Mouse (Mus musculus): Measurements from ENCODE around the gene Unc45b. TPM values are rescaled to one million over a fixed set of nuclear protein-coding genes. Genes with fewer than 3 reads are reported as not detected.
A peak's percentile ranks its signal among the peaks of the same experiment; 100 is the strongest.

Unc45b gene
- total and polyA plus RNA-seq, 3 experiments = 0.08 to 0.26 TPM; not detected in 1

GRCm38 (mm10) chr11:82865957-82866356 lies 44.4 kb upstream of the Unc45b start:
- no peak overlapping the region for H3K27ac ChIP-seq (ENCODE audit: insufficient read depth, low read depth)
- peaks cover 2 to 10% of the 10 kb centered on the region in 2 experiments; a peak in 1 of 4 replicates for H3K4me1 ChIP-seq (ENCODE audit: control insufficient read depth in 1 of 2, insufficient read depth in 2 of 2)
- TF ChIP-seq CHD1 (IDR thresholded peaks at IDR 0.05; ENCODE audit: low read depth, low read length) (0 out of 2 replicates have a peak, but pooled peaks have one; percentile 7), RAD21 (IDR thresholded peaks at IDR 0.05; ENCODE audit: low read depth, low read length) (no peak), BHLHE40 (IDR thresholded peaks at IDR 0.05; ENCODE audit: low read depth, low read length) (peak; percentile 69), HCFC1 (IDR thresholded peaks at IDR 0.05; ENCODE audit: low read depth, low read length) (no peak), CHD2 (IDR thresholded peaks at IDR 0.05; ENCODE audit: low read length) (no peak), MAZ (IDR thresholded peaks at IDR 0.05; ENCODE audit: low read depth, low read length) (peak; percentile 69; the same call in 1 of the 2 replicates), ZNF384 (IDR thresholded peaks at IDR 0.05; ENCODE audit: low read depth, low read length) (peak; percentile 93), SIN3A (IDR thresholded peaks at IDR 0.05; ENCODE audit: low read length) (0 out of 2 replicates have a peak, but pooled peaks have one; percentile 47), MYC (IDR thresholded peaks at IDR 0.05; ENCODE audit: low read depth, low read length) (no peak)
- H3K9me3 ChIP-seq (replicated peaks; ENCODE audit: low read length) = peaks cover 12% of the 10 kb centered on the region
- peak overlapping the region in 2 of 3 experiments; percentile 14 to 51 for H3K4me3 ChIP-seq (replicated peaks in 1 of 3; ENCODE audit: low read depth in 2 of 3, low read length in 2 of 3, poor library complexity in 1 of 3)
- DNase-seq (ENCODE audit: extremely low read depth) = no peak
- H3K9ac ChIP-seq (ENCODE audit: insufficient read depth, low read depth) = peak overlapping the region; percentile 74
- dilution Hi-C loops (cut with MboI; ENCODE audit: extremely low pct_ligation_motif_present, extremely low pct_unique_long_range_greater_than_20kb, low sequenced_read_pairs) (no loop called here), in situ Hi-C loops (cut with MboI; ENCODE audit: low pct_ligation_motif_present, low pct_unique_long_range_greater_than_20kb, low sequenced_read_pairs) (no loop called here)
- peak overlapping the region; percentile 97 for H3K4me2 ChIP-seq (ENCODE audit: insufficient read depth, low read depth, poor library complexity, severe bottlenecking)
- peaks cover 30% of the 10 kb centered on the region for H3K79me2 ChIP-seq (replicated peaks; ENCODE audit: control insufficient read depth, extremely low read depth, insufficient read depth, poor library complexity, severe bottlenecking)
- H3K36me3 ChIP-seq (replicated peaks in 1 of 2; ENCODE audit: control insufficient read depth in 1 of 2, insufficient read depth in 1 of 2, low read length in 1 of 2) = peaks cover 0 to 2% of the 10 kb centered on the region in 2 experiments
- no peaks in the 10 kb centered on the region for H3K27me3 ChIP-seq (replicated peaks)

GRCm38 (mm10) chr11:82866850-82867564 lies 43.3 kb upstream of the Unc45b start:
- Histone ChIP-seq H3K27me3 (replicated peaks) (no peaks in the 10 kb centered on the region), H3K9ac (ENCODE audit: insufficient read depth, low read depth) (peak overlapping the region; percentile 74), H3K27ac (ENCODE audit: insufficient read depth, low read depth) (no peak overlapping the region), H3K4me2 (ENCODE audit: insufficient read depth, low read depth, poor library complexity, severe bottlenecking) (peak overlapping the region; percentile 97), H3K4me1 (ENCODE audit: control insufficient read depth in 1 of 2, insufficient read depth in 2 of 2) (peaks cover 2 to 10% of the 10 kb centered on the region in 2 experiments; a peak in 1 of 4 replicates), H3K79me2 (replicated peaks; ENCODE audit: control insufficient read depth, extremely low read depth, insufficient read depth, poor library complexity, severe bottlenecking) (peaks cover 30% of the 10 kb centered on the region), H3K9me3 (replicated peaks; ENCODE audit: low read length) (peaks cover 15% of the 10 kb centered on the region), H3K36me3 (replicated peaks in 1 of 2; ENCODE audit: control insufficient read depth in 1 of 2, insufficient read depth in 1 of 2, low read length in 1 of 2) (peaks cover 0 to 2% of the 10 kb centered on the region in 2 experiments), H3K4me3 (replicated peaks in 1 of 3; ENCODE audit: low read depth in 2 of 3, low read length in 2 of 3, poor library complexity in 1 of 3) (peak overlapping the region in 2 of 3 experiments; percentile 14 to 51)
- TF ChIP-seq BHLHE40 (IDR thresholded peaks at IDR 0.05; ENCODE audit: low read depth, low read length) = no peak
- TF ChIP-seq ZMIZ1 (IDR thresholded peaks at IDR 0.05; ENCODE audit: low read depth, low read length) = no peak
- peak; percentile 91 for TF ChIP-seq ZNF384 (IDR thresholded peaks at IDR 0.05; ENCODE audit: low read depth, low read length)
- TF ChIP-seq PAX5 (IDR thresholded peaks at IDR 0.05; ENCODE audit: low read length) = no peak
- in situ Hi-C loops (cut with MboI; ENCODE audit: low pct_ligation_motif_present, low pct_unique_long_range_greater_than_20kb, low sequenced_read_pairs) (no loop called here), dilution Hi-C loops (cut with MboI; ENCODE audit: extremely low pct_ligation_motif_present, extremely low pct_unique_long_range_greater_than_20kb, low sequenced_read_pairs) (no loop called here)
- DNase-seq (ENCODE audit: extremely low read depth) = no peak

GRCm38 (mm10) chr11:82867956-82868355 lies 42.4 kb upstream of the Unc45b start:
- Histone ChIP-seq H3K9ac (ENCODE audit: insufficient read depth, low read depth) (peak overlapping the region; percentile 17; the same call in 1 of the 2 replicates), H3K4me2 (ENCODE audit: insufficient read depth, low read depth, poor library complexity, severe bottlenecking) (peak overlapping the region; percentile 97), H3K27ac (ENCODE audit: insufficient read depth, low read depth) (peak overlapping the region; percentile 6; the same call in 1 of the 2 replicates), H3K79me2 (replicated peaks; ENCODE audit: control insufficient read depth, extremely low read depth, insufficient read depth, poor library complexity, severe bottlenecking) (peaks cover 30% of the 10 kb centered on the region), H3K36me3 (replicated peaks in 1 of 2; ENCODE audit: control insufficient read depth in 1 of 2, insufficient read depth in 1 of 2, low read length in 1 of 2) (peaks cover 0 to 2% of the 10 kb centered on the region in 2 experiments), H3K9me3 (replicated peaks; ENCODE audit: low read length) (peaks cover 15% of the 10 kb centered on the region), H3K4me1 (ENCODE audit: control insufficient read depth in 1 of 2, insufficient read depth in 2 of 2) (peaks cover 2 to 10% of the 10 kb centered on the region in 2 experiments; a peak in 1 of 4 replicates), H3K4me3 (replicated peaks in 1 of 3; ENCODE audit: low read depth in 2 of 3, low read length in 2 of 3, poor library complexity in 1 of 3) (no peak overlapping the region), H3K27me3 (replicated peaks) (no peaks in the 10 kb centered on the region)
- dilution Hi-C loops (cut with MboI; ENCODE audit: extremely low pct_ligation_motif_present, extremely low pct_unique_long_range_greater_than_20kb, low sequenced_read_pairs) (no loop called here), in situ Hi-C loops (cut with MboI; ENCODE audit: low pct_ligation_motif_present, low pct_unique_long_range_greater_than_20kb, low sequenced_read_pairs) (no loop called here)
- DNase-seq (ENCODE audit: extremely low read depth) = no peak
- no peak for TF ChIP-seq KAT2A (IDR thresholded peaks at IDR 0.05; ENCODE audit: insufficient replicate concordance, low read length)
- no peak for TF ChIP-seq CHD2 (IDR thresholded peaks at IDR 0.05; ENCODE audit: low read length)
- 0 out of 2 replicates have a peak, but pooled peaks have one; percentile 34 for TF ChIP-seq SIN3A (IDR thresholded peaks at IDR 0.05; ENCODE audit: low read length)
